Mouse (Mus musculus) adrenal gland, postnatal 14 days (tissue): ENCODE measurements around the gene Slc7a7. TPM values are rescaled to one million over a fixed set of nuclear protein-coding genes. Genes with fewer than 3 reads are reported as not detected.
A peak's percentile ranks its signal among the peaks of the same experiment; 100 is the strongest.

ENCODE experiments used
- DNase-seq: peaks from one replicate; pipeline ENCODE4 v3.0.0; 2021; ENCODE audit warnings: mixed read lengths
- total RNA-seq: library from RNA; stranded (reverse); gene quantifications from 2 replicates; pipeline ENCODE4 v1.2.3, GENCODE M21; 2021

Slc7a7 gene
- total RNA-seq, 1 experiment from 2014 or later = 4.6 TPM

DNA sequence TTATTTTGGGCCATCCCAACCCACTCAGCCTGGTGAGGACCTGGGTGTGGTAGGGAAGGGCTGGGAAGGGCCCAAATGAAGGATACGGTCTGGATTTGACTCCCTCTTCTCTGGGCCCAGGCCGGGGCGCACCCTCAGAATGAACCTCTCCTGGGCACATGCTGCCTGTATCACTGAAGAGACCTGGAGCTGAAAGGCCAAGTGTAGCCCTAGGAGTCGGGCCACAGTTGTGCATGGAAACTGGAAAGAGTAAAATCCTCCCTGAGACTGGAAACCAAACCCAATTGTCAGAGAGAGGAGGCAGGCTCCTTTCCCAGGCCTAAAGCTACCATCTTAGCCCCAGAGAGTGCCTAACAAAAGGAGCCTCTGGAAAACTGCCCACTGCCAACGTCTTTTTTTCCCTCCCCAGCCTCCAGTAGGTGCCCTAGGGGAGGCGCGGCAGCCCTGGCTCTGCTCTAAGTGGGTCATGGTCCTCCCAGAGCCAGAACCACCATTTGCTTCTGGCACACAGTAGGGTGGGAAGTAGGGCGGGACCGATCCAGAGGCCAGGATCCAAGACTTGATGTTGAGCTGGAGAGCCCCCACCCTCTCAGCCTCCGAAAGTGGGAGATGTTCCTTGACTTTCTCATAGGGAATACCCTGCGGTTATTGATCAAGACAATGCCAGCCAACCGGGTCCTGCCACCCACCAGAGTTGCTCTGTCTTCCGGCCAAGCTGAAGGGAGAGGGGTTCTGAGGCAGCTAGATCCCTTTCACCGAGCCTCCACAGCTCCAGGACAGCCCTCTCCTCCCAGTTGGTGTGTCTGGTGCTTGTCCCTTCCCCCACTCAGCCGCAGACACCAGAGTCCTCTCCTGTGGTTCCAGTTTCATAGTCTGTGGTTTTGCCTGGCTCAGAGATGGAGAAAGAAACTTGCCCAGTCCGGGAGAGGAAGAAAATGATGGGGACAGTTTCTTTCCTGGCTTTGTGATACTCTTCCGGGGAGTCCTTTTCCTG lies 15.6 kb upstream of the Slc7a7 start:
- peak; percentile 81 for DNase-seq

DNA sequence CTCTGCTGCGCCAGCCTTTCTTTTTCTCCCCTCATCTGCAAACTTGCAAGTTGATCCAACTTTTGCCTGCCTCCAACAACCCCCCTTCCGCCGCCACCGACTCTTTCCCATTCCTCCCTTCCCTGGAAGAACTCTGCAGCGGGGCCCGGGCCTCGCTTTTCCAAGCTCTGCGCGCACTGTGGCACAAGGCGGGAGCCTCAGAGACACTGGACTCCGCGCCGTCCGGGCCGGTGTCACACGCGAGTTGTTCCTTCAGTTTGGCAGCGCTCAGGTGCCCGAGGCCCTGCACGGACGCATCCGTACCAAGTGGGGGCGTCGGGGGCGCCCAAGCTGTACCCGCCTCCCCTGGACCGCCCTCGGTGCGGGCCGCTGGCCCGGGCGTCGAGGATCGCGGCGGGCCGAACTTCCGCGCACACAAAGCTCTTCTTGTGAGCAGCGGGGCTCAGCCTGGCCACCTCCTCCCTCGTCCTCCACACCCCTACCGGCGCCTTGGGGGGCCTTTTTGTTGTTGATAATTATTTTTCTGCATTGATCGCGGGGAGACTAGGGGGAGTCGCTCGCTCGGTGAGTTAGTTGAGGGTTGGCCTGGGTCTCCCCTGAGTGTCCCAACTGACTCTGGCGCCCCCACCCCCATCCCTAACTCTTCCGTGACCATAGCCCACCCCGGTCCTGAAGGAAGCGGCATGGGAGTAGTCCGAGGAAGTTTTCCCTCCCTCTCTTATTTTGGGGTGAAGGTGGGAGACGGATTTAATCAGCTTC lies 14.7 kb upstream of the Slc7a7 start:
- peak; percentile 79 for DNase-seq

DNA sequence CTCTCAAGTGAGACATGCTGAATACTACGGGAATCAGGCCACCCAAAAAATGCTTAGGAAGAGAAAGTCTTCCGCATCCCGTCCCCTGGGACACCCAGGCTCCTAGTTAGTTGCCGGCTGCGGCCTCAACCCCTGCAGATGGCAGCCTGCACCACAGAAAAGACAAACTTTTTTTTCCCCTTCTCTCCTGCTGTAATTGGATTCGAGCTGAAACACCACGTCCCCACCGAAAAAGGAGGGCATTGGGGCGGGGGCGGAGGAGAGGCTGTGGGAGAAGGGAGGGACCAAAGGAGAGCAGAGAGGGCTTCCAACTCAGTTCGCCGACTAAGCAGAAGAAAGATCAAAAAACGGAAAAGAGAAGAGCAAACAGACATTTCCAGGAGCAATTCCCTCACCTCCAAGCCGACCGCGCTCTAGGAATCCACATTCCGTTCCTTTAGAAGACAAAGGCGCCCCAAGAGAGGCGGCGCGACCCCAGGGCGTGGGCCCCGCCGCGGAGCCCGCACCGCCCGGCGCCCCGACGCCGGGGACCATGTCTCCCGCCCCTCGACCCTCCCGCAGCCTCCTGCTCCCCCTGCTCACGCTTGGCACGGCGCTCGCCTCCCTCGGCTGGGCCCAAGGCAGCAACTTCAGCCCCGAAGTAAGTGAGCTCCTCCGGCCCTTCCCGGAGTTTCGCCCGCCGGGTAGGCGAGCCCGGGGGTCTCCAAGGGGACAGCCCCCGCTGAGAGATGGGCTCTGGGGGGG lies 13.9 kb upstream of the Slc7a7 start, which contains the start of gene Mmp14:
Gene Mmp14 (plus strand): TSS at position 279 of the 744 bp plus-strand sequence.
- DNase-seq = peak; percentile 91

DNA sequence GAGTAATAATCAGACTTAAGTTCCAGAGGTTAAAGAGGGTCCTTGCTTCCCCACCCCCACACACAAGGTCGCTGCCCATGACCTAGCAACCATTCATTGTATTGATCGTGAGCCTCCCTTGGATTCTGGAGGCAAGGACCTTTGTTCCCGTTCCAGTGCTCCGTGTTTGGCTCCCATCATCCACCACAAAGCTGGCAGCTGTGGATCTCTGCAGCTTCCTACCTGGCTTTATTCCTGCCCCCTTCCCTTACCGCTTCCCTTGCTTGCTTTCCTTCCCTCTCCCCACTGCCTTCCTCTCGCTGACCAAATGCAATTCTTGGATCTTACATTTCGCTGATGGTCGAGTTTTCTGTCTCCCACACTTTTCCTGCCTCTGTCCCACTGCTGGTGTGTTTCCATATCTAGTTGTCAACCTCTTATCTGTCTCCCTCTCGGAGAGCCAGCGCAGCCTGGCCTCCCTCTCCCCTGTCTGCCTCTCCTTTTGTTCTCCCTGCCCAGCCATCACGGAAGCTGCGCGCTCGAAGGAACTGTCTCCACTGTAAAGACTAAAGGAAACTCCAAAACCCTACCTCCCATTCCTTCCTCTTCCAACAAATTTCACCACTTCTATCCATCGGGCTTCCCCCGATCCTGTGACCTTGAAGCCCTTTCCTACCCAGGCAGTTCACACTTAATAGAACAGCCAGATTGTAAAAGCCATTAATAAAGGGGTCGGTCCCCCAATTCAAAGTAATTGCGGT lies 13.0 kb upstream of the Slc7a7 start:
- peak; percentile 52 for DNase-seq

DNA sequence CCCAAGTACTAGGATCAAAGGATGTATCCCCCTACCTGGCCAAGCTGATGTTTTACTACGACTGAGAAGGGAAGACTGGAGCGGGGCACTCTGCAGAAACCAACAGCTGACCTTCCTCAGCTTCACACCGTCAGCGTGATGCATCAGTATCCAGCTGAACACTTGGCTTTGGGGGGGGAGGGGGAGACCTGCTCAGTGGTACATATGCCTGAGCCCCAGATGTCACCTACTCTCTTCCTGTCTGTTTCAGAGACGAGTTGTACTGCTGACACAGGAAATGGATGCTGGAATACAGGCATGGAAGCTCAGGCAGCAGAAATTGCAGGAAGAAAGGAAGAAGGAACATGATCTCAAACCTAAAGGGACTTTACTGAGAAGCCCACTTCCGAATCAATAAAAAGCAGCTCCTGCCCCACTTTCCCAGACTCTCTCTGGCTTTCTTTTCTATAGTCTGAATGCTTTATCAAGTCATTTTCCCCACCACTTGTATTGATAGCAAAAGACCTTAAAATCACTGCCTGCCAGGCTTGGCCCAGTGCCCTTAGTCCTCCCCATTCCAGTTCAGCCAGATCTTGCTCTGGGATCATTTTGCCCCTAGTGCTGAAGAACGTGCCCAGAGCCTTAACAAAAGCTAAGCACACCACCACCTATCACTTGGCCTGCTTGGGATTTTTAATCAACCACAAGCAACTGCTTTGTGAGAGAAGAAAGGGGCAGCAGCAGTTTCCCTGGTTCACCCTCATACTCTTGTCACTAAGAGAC lies 11.9 kb upstream of the Slc7a7 start:
- no peak for DNase-seq

DNA sequence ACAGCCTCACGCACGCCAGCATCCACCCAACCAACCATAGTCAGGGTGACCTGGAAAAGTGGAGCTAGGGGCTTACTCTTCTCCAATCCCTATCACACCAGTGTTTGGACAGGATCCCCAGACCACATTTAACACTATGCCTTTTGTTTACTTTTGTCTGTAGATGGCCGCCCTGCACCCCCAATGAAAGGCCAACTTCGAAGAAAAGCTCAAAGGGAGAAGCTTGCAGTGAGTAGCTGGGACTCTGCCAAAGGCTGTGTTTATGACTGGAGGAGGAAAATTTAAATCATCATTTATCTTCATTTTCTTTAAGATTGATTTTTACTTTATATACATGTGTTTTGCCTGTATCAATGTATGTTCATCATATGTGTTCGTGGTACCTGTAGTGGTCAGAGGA lies 10.8 kb upstream of the Slc7a7 start:
- DNase-seq = no peak

DNA sequence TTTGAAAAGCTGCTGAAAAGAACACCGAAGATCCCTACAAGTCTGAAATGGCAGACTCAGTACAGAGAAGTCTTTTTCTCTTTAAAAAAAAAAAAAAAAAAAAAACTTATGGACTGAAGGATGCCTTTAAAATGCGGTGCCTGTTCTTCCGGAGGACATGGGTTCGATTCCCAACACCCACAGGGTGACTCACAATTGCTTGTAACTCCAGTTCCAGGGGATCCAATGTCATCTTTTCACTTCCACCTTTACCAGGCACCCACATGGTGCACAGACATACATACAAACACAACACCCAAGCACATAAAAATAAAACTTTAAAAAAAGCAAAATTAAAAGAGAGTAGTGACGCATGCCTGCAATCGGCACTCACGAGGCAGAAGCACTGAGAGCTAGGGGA lies 10.1 kb upstream of the Slc7a7 start:
- DNase-seq = no peak

DNA sequence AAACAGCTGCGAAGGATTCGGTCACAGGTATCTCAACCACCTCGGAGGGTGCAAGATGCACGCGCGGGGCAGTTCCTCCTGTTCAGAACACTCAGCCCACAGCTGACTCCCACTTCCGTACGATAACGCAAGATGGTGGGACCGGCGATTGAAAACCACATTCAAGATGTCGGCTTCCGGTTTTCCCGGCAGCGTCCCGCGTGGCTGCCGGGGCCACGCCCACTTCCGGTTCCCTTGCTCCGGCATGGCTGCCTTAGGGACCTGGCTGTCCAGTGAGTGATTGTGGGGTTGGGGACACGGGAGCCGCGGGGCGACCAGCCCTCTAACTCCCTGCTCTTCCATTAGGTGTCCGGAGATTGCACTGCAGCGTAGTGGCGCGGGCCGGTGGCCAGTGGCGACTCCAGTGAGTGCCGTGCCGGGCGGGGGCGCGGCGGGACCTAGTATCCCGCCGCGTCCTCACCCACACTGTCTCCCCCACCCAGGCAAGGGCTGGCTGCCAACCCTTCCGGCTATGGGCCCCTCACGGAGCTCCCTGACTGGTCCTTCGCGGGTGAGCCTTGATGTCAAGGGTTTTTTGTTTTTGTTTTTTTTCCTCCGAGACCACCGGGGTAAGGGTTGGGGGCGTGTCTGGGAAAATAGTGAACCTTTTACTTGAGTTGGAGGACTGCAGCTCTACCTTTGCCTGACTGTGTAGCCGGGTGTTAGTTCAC lies 9.3 kb upstream of the Slc7a7 start, which contains the start of gene Mrpl52:
Gene Mrpl52 (plus strand): TSS at position 221 of the 710 bp plus-strand sequence.
- peak; percentile 96 for DNase-seq

DNA sequence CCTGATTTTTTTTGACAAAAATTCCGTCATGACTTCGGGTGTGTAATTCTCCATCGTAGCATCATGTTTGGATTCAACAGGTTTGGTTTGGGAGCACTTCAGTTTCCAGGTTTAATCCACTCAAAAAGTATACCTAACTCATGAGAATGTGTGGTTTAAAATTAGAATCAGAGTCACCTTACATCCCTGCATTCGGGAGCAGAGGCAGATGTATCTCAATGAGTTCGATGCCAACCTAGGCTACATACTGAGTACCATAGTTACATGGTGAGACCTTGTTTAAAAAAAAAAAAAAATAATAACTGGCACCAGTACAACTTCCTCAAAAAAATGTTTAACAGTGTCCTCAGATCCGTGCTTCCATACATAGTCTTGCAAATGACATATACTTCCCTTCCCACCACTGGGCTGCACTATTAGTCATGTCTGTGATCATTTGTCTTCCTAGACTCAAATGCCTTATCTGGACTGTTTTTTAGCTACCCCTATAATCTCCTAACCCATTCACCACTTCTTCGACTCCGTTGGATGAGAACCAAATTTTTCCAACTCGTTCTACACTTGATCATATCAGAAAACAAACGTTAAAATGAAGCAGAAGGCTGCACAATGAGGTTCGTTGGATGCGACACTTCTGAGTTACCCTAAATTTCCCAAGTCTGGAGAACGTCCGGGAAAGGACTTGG lies 8.6 kb upstream of the Slc7a7 start:
- no peak for DNase-seq

DNA sequence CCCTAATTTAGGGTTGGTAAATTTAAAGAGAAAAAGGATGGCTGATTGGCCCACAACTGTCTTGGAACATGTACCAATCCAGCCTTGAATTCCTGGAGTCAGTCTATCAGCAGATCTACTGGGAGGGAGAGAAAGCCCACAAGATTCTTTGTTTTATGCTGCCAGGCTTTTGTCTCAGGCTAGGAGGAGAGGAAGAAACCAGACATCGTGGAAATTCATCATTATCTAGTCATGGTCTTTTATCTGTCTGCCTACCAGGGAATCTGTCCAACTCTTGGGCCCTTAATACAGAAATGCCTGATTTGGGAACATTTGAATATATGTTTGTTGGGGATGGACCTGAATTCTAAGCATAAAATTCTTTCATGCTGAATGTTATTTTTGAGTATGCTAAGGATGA lies 8.0 kb upstream of the Slc7a7 start:
- DNase-seq = no peak

DNA sequence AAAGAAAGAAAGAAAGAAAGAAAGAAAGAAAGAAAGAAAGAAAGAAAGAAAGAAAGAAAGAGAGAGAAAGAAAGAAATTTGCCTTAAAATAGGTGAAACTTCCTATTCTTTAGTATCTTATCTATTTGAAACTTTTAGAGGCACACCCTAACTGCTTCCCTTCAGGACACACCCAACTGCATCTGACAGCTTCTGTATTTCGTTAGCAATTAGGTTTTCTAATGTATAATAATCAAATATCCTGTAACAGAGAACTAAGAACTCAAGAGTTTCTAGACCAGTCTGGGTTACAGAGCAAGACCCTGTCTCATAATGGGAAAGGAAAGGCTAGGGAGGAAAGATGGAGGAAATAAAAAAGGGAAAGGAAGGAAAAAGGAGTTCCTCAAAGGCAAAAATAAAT lies 7.1 kb upstream of the Slc7a7 start:
- no peak for DNase-seq

DNA sequence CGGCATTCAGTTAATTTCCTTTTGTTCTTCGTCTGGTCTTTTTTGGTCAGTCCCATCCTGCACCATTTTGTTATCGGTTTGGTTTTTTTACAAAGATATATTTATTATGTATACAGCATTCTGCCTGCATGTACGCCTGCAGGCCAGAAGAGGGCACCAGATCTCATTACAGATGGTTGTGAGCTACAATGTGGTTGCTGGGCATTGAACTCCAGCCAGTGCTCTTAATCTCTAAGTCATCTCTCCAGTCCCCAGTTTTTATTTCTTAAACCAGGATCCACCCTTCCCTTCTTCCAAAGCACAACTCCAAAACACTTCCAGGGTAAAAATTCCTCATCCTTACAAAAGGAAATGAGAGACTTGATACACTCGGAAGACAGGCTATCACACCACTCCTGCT lies 5.8 kb upstream of the Slc7a7 start:
- peak; percentile 57 for DNase-seq

DNA sequence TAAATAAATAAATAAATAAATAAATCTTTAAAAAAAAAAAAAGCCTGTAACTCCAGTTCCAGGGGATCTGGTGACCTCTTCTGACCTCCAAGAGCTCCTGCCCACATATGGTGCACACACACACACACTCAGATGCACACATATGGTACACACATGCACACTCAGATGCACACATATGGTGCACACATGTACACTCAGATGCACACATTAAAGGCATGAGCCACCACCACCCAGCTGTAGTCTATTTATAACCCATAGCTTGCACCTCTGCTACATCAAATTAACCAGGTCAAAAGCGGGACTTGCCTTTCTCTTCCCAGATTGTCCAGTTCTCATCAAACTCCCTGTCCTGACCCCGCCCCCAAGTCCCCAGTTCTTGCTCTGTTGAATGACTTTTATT lies 3.4 kb upstream of the Slc7a7 start:
- no peak for DNase-seq

DNA sequence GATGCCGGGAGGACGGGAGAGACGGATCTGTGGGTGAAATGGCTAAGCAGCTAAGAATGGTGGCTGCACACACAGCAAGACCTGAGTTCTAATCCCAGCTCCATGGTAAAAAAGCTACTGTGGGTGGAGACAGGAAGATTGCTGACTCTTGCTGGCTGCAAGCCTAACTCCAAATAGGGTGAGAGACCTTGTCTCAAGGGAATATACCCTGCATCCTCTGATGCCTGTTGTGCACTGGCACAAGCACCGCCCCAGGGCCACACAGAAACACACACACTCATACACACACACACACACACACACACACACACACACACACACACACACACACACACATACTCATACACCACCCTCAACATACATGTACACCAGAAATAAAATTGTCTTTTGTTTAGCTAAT lies 750 bp downstream of the Slc7a7 start:
- DNase-seq = peak; percentile 27

DNA sequence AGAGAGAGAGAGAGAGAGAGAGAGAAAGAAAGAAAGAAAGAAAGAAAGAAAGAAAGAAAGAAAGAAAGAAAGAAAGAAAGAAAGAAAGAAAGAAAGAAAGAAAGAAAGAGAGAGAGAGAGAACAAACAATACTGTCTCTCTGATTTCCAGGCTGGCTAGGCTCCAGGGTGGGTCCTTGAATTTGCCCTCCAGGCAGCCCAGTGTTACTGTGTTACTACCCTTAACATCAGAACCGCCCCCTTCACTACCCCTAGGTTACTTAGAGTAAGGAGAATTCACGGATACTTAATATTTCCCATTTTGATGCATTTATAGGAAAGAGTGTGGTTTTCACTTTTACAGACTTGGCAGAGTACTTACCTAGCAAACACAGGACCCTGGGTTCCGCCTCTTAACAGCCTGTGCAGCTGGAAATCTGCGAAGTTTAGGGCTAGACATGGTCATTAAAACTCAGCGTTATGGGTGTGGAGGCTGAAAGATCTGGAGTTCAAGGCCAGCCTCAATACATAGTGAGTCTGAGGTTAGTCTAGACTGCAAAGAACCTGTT lies 1.3 kb downstream of the Slc7a7 start:
- no peak for DNase-seq

DNA sequence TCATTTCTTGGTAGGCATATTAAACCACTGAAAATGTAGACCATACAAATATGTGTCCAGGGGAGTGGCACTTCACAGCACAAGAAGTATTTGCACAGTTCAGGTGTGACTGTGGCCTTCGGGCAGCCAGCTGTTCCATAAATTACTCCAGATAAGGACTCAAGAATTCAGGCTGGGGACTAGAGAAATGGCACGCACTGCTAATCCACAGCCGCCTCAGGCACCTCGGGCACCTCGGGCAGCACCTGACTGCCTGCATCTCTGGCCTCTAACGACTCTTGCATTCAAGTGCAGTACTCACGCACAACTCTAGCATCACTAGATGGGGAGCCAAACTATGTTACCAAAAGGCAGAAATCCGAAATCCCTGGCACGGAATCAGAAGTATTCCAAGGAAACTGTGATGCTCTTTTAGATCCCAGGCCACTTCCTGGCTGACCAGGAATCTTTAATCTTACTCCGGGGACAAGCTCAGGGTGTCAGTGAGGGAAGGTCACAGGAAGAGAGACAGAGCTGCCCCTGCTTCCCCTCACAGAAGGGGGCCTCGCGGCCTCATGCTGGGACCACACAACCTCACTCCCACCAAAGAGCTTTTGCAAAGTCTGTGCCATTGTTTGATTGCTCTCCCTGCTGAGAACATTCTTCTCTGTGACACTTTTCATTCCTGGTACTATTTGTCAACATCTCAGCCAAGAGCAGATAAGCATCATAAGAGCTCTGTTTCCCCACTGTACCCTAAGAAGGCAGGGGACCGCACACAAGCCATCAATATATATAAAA lies 2.1 kb downstream of the Slc7a7 start:
- no peak for DNase-seq

DNA sequence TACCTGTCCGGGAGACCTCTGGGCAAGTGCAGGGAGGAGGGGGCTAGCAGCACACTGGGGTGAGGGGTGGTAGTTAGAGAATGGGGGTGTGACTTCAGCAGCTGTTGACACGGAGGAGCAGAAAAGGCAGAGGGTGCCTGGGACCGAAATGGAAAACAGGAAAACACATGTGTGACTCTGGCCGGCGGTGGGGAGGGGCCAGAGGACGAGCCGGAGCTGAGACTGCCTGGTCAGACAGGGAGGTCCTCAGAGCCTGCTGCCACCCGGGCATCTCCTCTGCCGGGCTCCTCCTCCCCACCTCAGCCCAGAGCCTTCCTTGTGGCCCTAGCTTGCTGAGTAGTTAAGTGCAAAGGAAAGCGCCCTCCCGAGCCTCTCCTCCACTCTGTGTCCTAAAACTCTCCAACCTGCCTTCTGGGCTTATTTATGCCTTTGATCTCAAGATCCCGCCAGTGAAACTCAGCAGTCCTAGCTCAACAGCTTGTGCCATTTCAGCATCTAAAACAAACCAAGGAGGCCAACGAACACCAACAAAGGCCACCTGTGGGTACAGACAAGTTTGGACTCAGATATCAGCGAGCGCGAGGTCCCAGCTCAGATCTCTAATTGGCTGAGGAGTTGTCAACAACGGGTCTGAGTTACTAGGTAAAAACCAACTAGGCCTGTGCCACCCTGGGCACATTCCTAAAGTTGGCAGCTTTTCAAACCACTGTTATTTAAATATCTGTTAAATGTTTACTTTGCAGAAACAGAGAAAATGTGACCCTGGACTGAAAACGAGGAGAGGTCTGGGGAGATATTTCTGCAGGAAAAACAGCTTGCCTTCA lies 3.5 kb downstream of the Slc7a7 start:
- peak; percentile 42 for DNase-seq
